Mouse (Mus musculus): ENCODE measurements at regions not wholly inside any gene's neighbourhood (a gene's known extent, or its start where the extent isn't known, plus 50 kb on each side); places are given as distances from the start of the nearest gene placed in this dataset.

- no peak for DNase-seq (ENCODE audit: extremely low read depth, low read depth, low spot score)
Observed at GRCm38 (mm10) chr4:9036005-9036404, 797.2 kb upstream of the Car8 start.

GRCm38 (mm10) chr4:9035350-9035749 is 796.5 kb upstream of the Car8 start:
- no peak for DNase-seq (ENCODE audit: extremely low read depth, low read depth, low spot score)

- no peak for DNase-seq (ENCODE audit: extremely low read depth, low read depth, low spot score)
Observed at GRCm38 (mm10) chr4:9034280-9034679, 795.4 kb upstream of the Car8 start.

- DNase-seq (ENCODE audit: extremely low read depth, low read depth, low spot score) = no peak
Observed at GRCm38 (mm10) chr4:9033106-9033642, 794.3 kb upstream of the Car8 start.

GRCm38 (mm10) chr4:9031634-9032033 is 792.8 kb upstream of the Car8 start:
- no peak for DNase-seq (ENCODE audit: extremely low read depth, low read depth, low spot score)

GRCm38 (mm10) chr4:9028946-9029345 is 790.1 kb upstream of the Car8 start:
- DNase-seq (ENCODE audit: extremely low read depth, low read depth, low spot score) = no peak

- DNase-seq (ENCODE audit: extremely low read depth, low read depth, low spot score) = peak; percentile 88
Observed at GRCm38 (mm10) chr4:9028475-9028874, 789.6 kb upstream of the Car8 start.

GRCm38 (mm10) chr4:9027798-9028404 is 789.1 kb upstream of the Car8 start:
- DNase-seq (ENCODE audit: extremely low read depth, low read depth, low spot score) = no peak

- DNase-seq (ENCODE audit: extremely low read depth, low read depth, low spot score) = no peak
Observed at GRCm38 (mm10) chr4:9027383-9027782, 788.5 kb upstream of the Car8 start.

GRCm38 (mm10) chr4:9026841-9027240 is 788.0 kb upstream of the Car8 start:
- no peak for DNase-seq (ENCODE audit: extremely low read depth, low read depth, low spot score)

GRCm38 (mm10) chr4:9025821-9026470 is 787.1 kb upstream of the Car8 start:
- DNase-seq (ENCODE audit: extremely low read depth, low read depth, low spot score) = no peak

GRCm38 (mm10) chr4:9024216-9024925 is 785.5 kb upstream of the Car8 start:
- no peak for DNase-seq (ENCODE audit: extremely low read depth, low read depth, low spot score)

GRCm38 (mm10) chr4:9019241-9020110 is 780.6 kb upstream of the Car8 start:
- no peak for DNase-seq (ENCODE audit: extremely low read depth, low read depth, low spot score)

- no peak for DNase-seq (ENCODE audit: extremely low read depth, low read depth, low spot score)
Observed at GRCm38 (mm10) chr4:9018236-9018635, 779.4 kb upstream of the Car8 start.

- no peak for DNase-seq (ENCODE audit: extremely low read depth, low read depth, low spot score)
Observed at GRCm38 (mm10) chr4:9016504-9017040, 777.7 kb upstream of the Car8 start.

- DNase-seq (ENCODE audit: extremely low read depth, low read depth, low spot score) = no peak
Observed at GRCm38 (mm10) chr4:9015528-9016503, 777.0 kb upstream of the Car8 start.

GRCm38 (mm10) chr4:9014986-9015385 is 776.1 kb upstream of the Car8 start:
- DNase-seq (ENCODE audit: extremely low read depth, low read depth, low spot score) = no peak

GRCm38 (mm10) chr4:9012787-9013186 is 773.9 kb upstream of the Car8 start:
- no peak for DNase-seq (ENCODE audit: extremely low read depth, low read depth, low spot score)

- no peak for DNase-seq (ENCODE audit: extremely low read depth, low read depth, low spot score)
Observed at GRCm38 (mm10) chr4:9011952-9012351, 773.1 kb upstream of the Car8 start.

GRCm38 (mm10) chr4:9011129-9011518 is 772.3 kb upstream of the Car8 start:
- no peak for DNase-seq (ENCODE audit: extremely low read depth, low read depth, low spot score)
